Mouse (Mus musculus) ZHBTc4 (cell line): Measurements from ENCODE around the gene Gm21812.
"Not testable (repeated sequence)": the region's sequence is repeated elsewhere in the genome, so short reads cannot be mapped to it uniquely, and the experiment has no call there.

Experiments
- DNase-seq: peaks from one replicate; pipeline ENCODE4 v3.0.0-alpha.2; 2011; ENCODE audit warnings: low read depth, low spot score

The Gm21812 gene

DNA sequence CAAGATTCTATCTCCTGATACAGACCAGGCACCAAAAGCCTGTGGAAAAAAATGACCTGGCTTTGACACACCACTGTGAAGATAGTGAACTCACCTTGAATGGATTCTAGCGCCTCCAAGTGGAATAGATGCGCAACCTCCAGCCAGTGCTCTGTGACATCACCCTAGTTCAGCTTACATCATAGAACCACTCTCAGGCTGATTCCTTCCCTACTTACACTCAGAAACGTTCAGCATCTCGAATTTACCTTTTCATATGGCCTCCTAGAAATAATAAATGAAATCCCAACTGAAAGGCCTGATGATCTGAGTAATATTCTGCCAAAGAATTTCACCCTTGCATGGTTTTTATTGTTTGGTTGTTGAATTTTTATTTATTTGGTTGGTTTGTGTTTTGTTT lies at the start of gene Gm21812:
Gene Gm21812, minus strand, starts transcription at position 101 of the 400 bp plus-strand sequence.
- DNase-seq = not testable (repeated sequence)
